Mouse (Mus musculus): Measurements from ENCODE around the gene Gucy2d. TPM values are rescaled to one million over a fixed set of nuclear protein-coding genes. Genes with fewer than 3 reads are reported as not detected.

The Gucy2d gene
- total and polyA plus RNA-seq, 3 experiments = 0.05 TPM; not detected in 2

GRCm38 (mm10) chr7:98480481-98480880, 40.3 kb downstream of the Gucy2d start:
- Histone ChIP-seq H3K27me3 (ENCODE audit: insufficient read depth, low read length) (peaks cover 26% of the 10 kb centered on the region), H3K4me1 (ENCODE audit: insufficient read depth, low read depth, low read length) (no peaks in the 10 kb centered on the region), H3K4me3 (ENCODE audit: low read depth, low read length) (no peak overlapping the region), H3K36me3 (replicated peaks) (no peaks in the 10 kb centered on the region), H3K9me3 (replicated peaks) (no peaks in the 10 kb centered on the region)
- TF ChIP-seq POLR2AphosphoS5 (IDR thresholded peaks at IDR 0.05; ENCODE audit: insufficient replicate concordance, low read depth, low read length) = no peak
- no peak for TF ChIP-seq GATA2 (IDR thresholded peaks at IDR 0.05; ENCODE audit: borderline replicate concordance, low read depth, low read length)
- no peak for TF ChIP-seq TAL1 (conservative IDR thresholded peaks at IDR 0.05; ENCODE audit: low read depth, low read length)
- no peak for TF ChIP-seq CTCF (IDR thresholded peaks at IDR 0.05; ENCODE audit: low read depth, low read length)
- no peak for TF ChIP-seq GATA1 (IDR thresholded peaks at IDR 0.05; ENCODE audit: borderline replicate concordance, low read length)
- DNase-seq (ENCODE audit: low spot score) = no peak
- ATAC-seq (ENCODE audit: extremely low read depth, insufficient number of reproducible peaks, low FRiP score, poor library complexity, severe bottlenecking) = no peak

- peaks cover 28% of the 10 kb centered on the region for H3K27me3 ChIP-seq (ENCODE audit: insufficient read depth, low read length)
- TF ChIP-seq CTCF (IDR thresholded peaks at IDR 0.05; ENCODE audit: low read depth, low read length) (peak; percentile 26), GATA1 (IDR thresholded peaks at IDR 0.05; ENCODE audit: borderline replicate concordance, low read length) (no peak)
- DNase-seq (ENCODE audit: low spot score) = peak; percentile 50
- no peaks in the 10 kb centered on the region for H3K36me3 ChIP-seq (replicated peaks)
- peak; percentile 45 for ATAC-seq (ENCODE audit: extremely low read depth, insufficient number of reproducible peaks, low FRiP score, poor library complexity, severe bottlenecking)
- no peak overlapping the region for H3K4me3 ChIP-seq (ENCODE audit: low read depth, low read length)
- no peaks in the 10 kb centered on the region for H3K4me1 ChIP-seq (ENCODE audit: insufficient read depth, low read depth, low read length)
- H3K9me3 ChIP-seq (replicated peaks) = no peaks in the 10 kb centered on the region
These were observed 41.0 kb downstream of the Gucy2d start for GRCm38 (mm10) chr7:98481066-98481734.

- TF ChIP-seq POLR2AphosphoS5 (IDR thresholded peaks at IDR 0.05; ENCODE audit: insufficient replicate concordance, low read depth, low read length) (no peak), GATA1 (IDR thresholded peaks at IDR 0.05; ENCODE audit: borderline replicate concordance, low read length) (no peak), GATA2 (IDR thresholded peaks at IDR 0.05; ENCODE audit: borderline replicate concordance, low read depth, low read length) (no peak), TAL1 (conservative IDR thresholded peaks at IDR 0.05; ENCODE audit: low read depth, low read length) (no peak), CTCF (IDR thresholded peaks at IDR 0.05; ENCODE audit: low read depth, low read length) (no peak)
- Histone ChIP-seq H3K9me3 (replicated peaks) (no peaks in the 10 kb centered on the region), H3K4me3 (ENCODE audit: low read depth, low read length) (no peak overlapping the region), H3K36me3 (replicated peaks) (no peaks in the 10 kb centered on the region), H3K27me3 (ENCODE audit: insufficient read depth, low read length) (peaks cover 26% of the 10 kb centered on the region), H3K4me1 (ENCODE audit: insufficient read depth, low read depth, low read length) (no peaks in the 10 kb centered on the region)
- no peak for DNase-seq (ENCODE audit: low spot score)
- ATAC-seq (ENCODE audit: extremely low read depth, insufficient number of reproducible peaks, low FRiP score, poor library complexity, severe bottlenecking) = no peak
These were observed 41.6 kb downstream of the Gucy2d start for GRCm38 (mm10) chr7:98481861-98482260.

- Histone ChIP-seq H3K36me3 (replicated peaks) (no peaks in the 10 kb centered on the region), H3K9me3 (replicated peaks) (no peaks in the 10 kb centered on the region), H3K4me1 (ENCODE audit: insufficient read depth, low read depth, low read length) (no peaks in the 10 kb centered on the region), H3K4me3 (ENCODE audit: low read depth, low read length) (no peak overlapping the region), H3K27me3 (ENCODE audit: insufficient read depth, low read length) (peaks cover 26% of the 10 kb centered on the region)
- no peak for ATAC-seq (ENCODE audit: extremely low read depth, insufficient number of reproducible peaks, low FRiP score, poor library complexity, severe bottlenecking)
- TF ChIP-seq CTCF (IDR thresholded peaks at IDR 0.05; ENCODE audit: low read depth, low read length) (no peak), TAL1 (conservative IDR thresholded peaks at IDR 0.05; ENCODE audit: low read depth, low read length) (no peak), POLR2AphosphoS5 (IDR thresholded peaks at IDR 0.05; ENCODE audit: insufficient replicate concordance, low read depth, low read length) (no peak), GATA1 (IDR thresholded peaks at IDR 0.05; ENCODE audit: borderline replicate concordance, low read length) (no peak), GATA2 (IDR thresholded peaks at IDR 0.05; ENCODE audit: borderline replicate concordance, low read depth, low read length) (no peak)
- DNase-seq (ENCODE audit: low spot score) = no peak
These were observed 42.5 kb downstream of the Gucy2d start for GRCm38 (mm10) chr7:98482551-98483267.

GRCm38 (mm10) chr7:98483268-98483607, 43.0 kb downstream of the Gucy2d start:
- Histone ChIP-seq H3K9me3 (replicated peaks) (no peaks in the 10 kb centered on the region), H3K4me1 (ENCODE audit: insufficient read depth, low read depth, low read length) (no peaks in the 10 kb centered on the region), H3K4me3 (ENCODE audit: low read depth, low read length) (no peak overlapping the region), H3K27me3 (ENCODE audit: insufficient read depth, low read length) (peaks cover 26% of the 10 kb centered on the region), H3K36me3 (replicated peaks) (no peaks in the 10 kb centered on the region)
- TF ChIP-seq TAL1 (conservative IDR thresholded peaks at IDR 0.05; ENCODE audit: low read depth, low read length) = no peak
- no peak for TF ChIP-seq GATA2 (IDR thresholded peaks at IDR 0.05; ENCODE audit: borderline replicate concordance, low read depth, low read length)
- TF ChIP-seq CTCF (IDR thresholded peaks at IDR 0.05; ENCODE audit: low read depth, low read length) = no peak
- TF ChIP-seq POLR2AphosphoS5 (IDR thresholded peaks at IDR 0.05; ENCODE audit: insufficient replicate concordance, low read depth, low read length) = no peak
- no peak for TF ChIP-seq GATA1 (IDR thresholded peaks at IDR 0.05; ENCODE audit: borderline replicate concordance, low read length)
- DNase-seq (ENCODE audit: low spot score) (no peak), ATAC-seq (ENCODE audit: extremely low read depth, insufficient number of reproducible peaks, low FRiP score, poor library complexity, severe bottlenecking) (no peak)

- Histone ChIP-seq H3K4me3 (ENCODE audit: low read depth, low read length) (no peak overlapping the region), H3K9me3 (replicated peaks) (no peaks in the 10 kb centered on the region), H3K27me3 (ENCODE audit: insufficient read depth, low read length) (peaks cover 26% of the 10 kb centered on the region), H3K4me1 (ENCODE audit: insufficient read depth, low read depth, low read length) (no peaks in the 10 kb centered on the region), H3K36me3 (replicated peaks) (no peaks in the 10 kb centered on the region)
- TF ChIP-seq GATA1 (IDR thresholded peaks at IDR 0.05; ENCODE audit: borderline replicate concordance, low read length) (no peak), CTCF (IDR thresholded peaks at IDR 0.05; ENCODE audit: low read depth, low read length) (no peak), TAL1 (conservative IDR thresholded peaks at IDR 0.05; ENCODE audit: low read depth, low read length) (no peak)
- no peak for DNase-seq (ENCODE audit: low spot score)
- ATAC-seq (ENCODE audit: extremely low read depth, insufficient number of reproducible peaks, low FRiP score, poor library complexity, severe bottlenecking) = no peak
These were observed 44.7 kb downstream of the Gucy2d start for GRCm38 (mm10) chr7:98484878-98485277.
